Mouse (Mus musculus): ENCODE measurements around the gene Cmip. TPM values are rescaled to one million over a fixed set of nuclear protein-coding genes. Genes with fewer than 3 reads are reported as not detected.

Gene Cmip
- polyA plus RNA-seq, 1 experiment: 39.4 TPM

- DNase-seq (ENCODE audit: low spot score): no peak
These were observed 90.7 kb downstream of the Cmip start for GRCm38 (mm10) chr8:117347556-117347955.

- no peak for DNase-seq (ENCODE audit: low spot score)
These were observed 92.0 kb downstream of the Cmip start for GRCm38 (mm10) chr8:117348718-117349394.

- DNase-seq (ENCODE audit: low spot score): no peak
These were observed 92.7 kb downstream of the Cmip start for GRCm38 (mm10) chr8:117349541-117349940.

- DNase-seq (ENCODE audit: low spot score): no peak
These were observed 95.2 kb downstream of the Cmip start for GRCm38 (mm10) chr8:117352098-117352497.

- no peak for DNase-seq (ENCODE audit: low spot score)
These were observed 98.4 kb downstream of the Cmip start for GRCm38 (mm10) chr8:117355111-117355831.

GRCm38 (mm10) chr8:117356109-117356672 is 99.3 kb downstream of the Cmip start:
- DNase-seq (ENCODE audit: low spot score): no peak

- no peak for DNase-seq (ENCODE audit: low spot score)
These were observed 100.9 kb downstream of the Cmip start for GRCm38 (mm10) chr8:117357491-117358467.

- DNase-seq (ENCODE audit: low spot score): no peak
These were observed 103.5 kb downstream of the Cmip start for GRCm38 (mm10) chr8:117360172-117360930.

GRCm38 (mm10) chr8:117361595-117362437 is 105.0 kb downstream of the Cmip start:
- no peak for DNase-seq (ENCODE audit: low spot score)

GRCm38 (mm10) chr8:117362438-117362726 is 105.5 kb downstream of the Cmip start:
- DNase-seq (ENCODE audit: low spot score): no peak

- no peak for DNase-seq (ENCODE audit: low spot score)
These were observed 106.4 kb downstream of the Cmip start for GRCm38 (mm10) chr8:117363291-117363690.

GRCm38 (mm10) chr8:117364374-117365160 is 107.7 kb downstream of the Cmip start:
- no peak for DNase-seq (ENCODE audit: low spot score)

GRCm38 (mm10) chr8:117366475-117366874 is 109.6 kb downstream of the Cmip start:
- DNase-seq (ENCODE audit: low spot score): no peak

GRCm38 (mm10) chr8:117367441-117367840 is 110.6 kb downstream of the Cmip start:
- no peak for DNase-seq (ENCODE audit: low spot score)

- no peak for DNase-seq (ENCODE audit: low spot score)
These were observed 111.9 kb downstream of the Cmip start for GRCm38 (mm10) chr8:117368781-117369180.

GRCm38 (mm10) chr8:117370009-117370408 is 113.1 kb downstream of the Cmip start:
- DNase-seq (ENCODE audit: low spot score): no peak

- DNase-seq (ENCODE audit: low spot score): no peak
These were observed 114.3 kb downstream of the Cmip start for GRCm38 (mm10) chr8:117371189-117371588.

- DNase-seq (ENCODE audit: low spot score): no peak
These were observed 115.2 kb downstream of the Cmip start for GRCm38 (mm10) chr8:117372070-117372469.

GRCm38 (mm10) chr8:117373001-117373428 is 116.2 kb downstream of the Cmip start:
- DNase-seq (ENCODE audit: low spot score): no peak

All from urinary bladder, adult 2 months (tissue).